Mouse (Mus musculus) adrenal gland, adult 2 months (tissue): Measurements from ENCODE around the gene Slc4a10. TPM values are rescaled to one million over a fixed set of nuclear protein-coding genes. Genes with fewer than 3 reads are reported as not detected.

Experiments used
- DNase-seq: peaks from one replicate; pipeline ENCODE4 v3.0.0; 2021
- polyA plus RNA-seq: library from polyadenylated mRNA; depleted of rRNA; stranded (reverse); fragments of >200 nt; gene quantifications from 2 replicates; pipeline ENCODE4 v1.2.3, GENCODE M21; 2012
- total RNA-seq, 2 experiments: library from RNA; stranded (reverse); gene quantifications; 2 replicates each; pipeline ENCODE4 v1.2.3; 2021

The Slc4a10 gene
- total and polyA plus RNA-seq, 3 experiments: 0.37 to 5.5 (median 2.5) TPM

DNA sequence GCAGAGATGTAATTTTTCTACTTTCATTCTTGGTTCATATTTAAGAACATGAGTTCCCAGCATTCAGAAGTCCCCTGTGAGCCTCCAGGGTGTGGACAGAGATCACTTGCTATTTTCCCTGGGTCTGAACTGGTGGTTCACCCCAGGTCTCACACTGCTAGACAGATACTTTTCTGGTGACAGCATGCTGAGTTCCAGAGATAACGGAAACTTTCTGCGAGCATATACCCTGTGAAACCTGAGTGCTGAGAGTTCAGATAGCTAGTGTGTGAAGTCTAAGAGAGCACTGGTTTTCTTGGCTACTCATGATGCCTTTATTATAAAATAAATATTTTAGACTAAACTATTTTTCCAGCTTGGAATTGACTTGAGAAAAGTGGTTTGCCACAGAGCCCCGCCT, 232.5 kb downstream of the Slc4a10 start:
- no peak for DNase-seq

DNA sequence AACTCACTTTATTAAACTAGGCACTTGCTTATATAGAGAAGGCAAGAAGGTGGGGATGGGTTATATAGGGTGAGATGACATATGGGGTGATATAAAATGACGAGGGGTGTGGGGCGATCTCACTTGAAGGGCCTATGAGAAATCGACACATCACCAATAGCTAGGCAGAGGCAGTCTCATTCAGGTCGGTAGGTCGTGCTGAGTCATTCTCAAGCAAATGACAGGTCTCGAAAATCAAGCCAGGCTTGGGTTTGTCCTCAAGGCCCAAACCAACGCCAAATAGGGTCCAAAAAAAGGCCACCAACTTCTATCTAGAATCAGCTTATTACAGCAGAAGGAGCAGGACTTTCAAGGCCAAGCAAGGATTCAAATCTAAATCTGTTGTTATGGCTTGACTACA, 233.5 kb downstream of the Slc4a10 start:
- DNase-seq: no peak

- no peak for DNase-seq
Observed at GRCm38 (mm10) chr2:62285026-62285425, 238.8 kb downstream of the Slc4a10 start.

DNA sequence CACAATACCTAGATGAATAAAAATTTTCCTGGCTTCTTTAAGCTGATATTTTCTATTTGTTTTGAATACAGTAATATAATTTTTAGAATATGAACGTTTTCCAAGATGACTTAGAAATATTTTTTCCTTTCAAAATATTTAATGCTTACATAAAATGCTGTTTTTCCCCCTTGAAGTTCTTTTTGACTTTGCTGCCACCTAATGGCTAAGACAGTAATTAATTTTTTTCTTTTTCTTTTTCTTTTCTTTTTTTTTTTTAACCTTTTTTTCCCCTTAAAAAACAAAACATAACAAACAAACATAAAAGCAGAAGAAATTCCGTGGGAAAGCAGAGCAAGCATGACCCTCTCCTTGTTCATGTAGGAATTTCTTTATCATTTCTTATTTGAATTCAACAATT, 239.6 kb downstream of the Slc4a10 start:
- DNase-seq: no peak

GRCm38 (mm10) chr2:62287532-62287931, 241.3 kb downstream of the Slc4a10 start:
- no peak for DNase-seq

DNA sequence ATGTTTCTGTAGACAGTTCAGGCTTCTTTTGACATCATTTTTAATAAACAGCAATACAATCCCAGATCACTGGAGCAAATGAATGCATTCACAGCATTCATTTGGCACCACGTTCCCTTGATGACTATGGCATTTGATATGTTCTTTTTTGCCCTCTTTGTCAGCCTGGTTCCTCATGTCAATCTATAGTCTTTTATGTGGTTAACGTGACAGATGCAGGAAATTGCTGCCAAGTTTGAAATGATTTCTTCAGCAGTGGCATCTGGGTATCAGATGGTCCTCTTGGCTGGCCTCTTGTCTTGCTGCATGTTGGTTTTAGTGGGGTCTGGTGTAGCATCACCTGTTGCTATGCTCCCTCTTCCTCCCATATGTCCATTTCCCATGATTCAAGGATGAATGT, 247.6 kb downstream of the Slc4a10 start:
- no peak for DNase-seq

DNA sequence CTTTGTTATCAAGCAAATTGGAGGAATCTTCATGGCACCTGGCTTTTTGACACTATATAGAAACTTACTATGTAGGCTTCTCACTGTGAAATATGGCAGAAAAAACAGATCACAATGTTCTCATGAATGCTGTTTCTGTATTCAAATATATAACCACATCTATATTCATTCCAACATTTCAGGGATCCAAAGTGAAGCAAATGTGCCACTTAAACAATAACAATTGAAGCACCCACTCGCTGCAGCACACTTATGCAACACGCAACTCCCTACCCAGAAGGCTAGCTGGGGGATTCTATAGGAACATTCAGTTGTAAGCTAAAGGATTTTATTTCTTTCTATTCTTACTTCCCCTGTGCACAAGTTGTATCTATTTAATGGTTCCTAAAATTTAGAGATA, 255.5 kb downstream of the Slc4a10 start:
- DNase-seq: no peak

GRCm38 (mm10) chr2:62306978-62307377, 260.7 kb downstream of the Slc4a10 start:
- DNase-seq: no peak

GRCm38 (mm10) chr2:62307477-62307876, 261.2 kb downstream of the Slc4a10 start:
- DNase-seq: no peak

DNA sequence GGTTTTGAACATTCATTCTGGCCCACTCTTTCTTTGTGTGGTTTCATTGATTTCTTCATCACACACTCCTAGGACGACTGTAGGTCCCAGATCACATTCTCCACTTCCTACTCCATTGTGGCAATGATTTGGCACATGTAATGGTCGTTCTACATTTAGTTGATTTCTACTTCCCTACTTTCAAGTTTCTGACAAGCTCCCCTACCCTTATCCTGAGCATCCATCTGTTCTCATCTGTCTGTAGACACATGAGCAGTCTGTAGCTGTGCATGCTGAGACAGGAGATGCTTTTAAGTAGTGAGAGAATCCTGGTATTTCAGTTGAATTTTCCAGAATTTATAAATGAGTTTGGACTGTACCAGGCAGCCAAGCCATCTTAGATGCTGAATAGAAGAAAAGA, 270.7 kb downstream of the Slc4a10 start:
- DNase-seq: no peak

DNA sequence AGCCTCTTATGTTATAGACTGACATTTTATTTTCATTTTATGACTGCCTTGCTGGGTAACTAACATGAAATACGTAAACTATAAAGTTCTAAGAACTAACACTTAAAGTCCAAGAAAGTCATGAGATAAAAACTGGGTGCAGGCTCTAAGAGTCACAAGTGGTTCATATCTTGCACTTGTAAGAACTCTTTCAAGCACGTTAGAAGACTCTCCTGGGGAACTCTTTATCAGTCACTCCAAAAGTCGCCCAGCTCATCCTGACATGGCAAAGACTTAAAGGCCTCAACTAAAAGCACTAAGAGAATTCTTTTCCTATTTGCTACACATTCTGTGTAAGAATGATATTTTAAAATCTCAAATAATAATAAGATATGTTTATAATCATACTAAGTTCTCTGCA, 273.2 kb downstream of the Slc4a10 start:
- no peak for DNase-seq

DNA sequence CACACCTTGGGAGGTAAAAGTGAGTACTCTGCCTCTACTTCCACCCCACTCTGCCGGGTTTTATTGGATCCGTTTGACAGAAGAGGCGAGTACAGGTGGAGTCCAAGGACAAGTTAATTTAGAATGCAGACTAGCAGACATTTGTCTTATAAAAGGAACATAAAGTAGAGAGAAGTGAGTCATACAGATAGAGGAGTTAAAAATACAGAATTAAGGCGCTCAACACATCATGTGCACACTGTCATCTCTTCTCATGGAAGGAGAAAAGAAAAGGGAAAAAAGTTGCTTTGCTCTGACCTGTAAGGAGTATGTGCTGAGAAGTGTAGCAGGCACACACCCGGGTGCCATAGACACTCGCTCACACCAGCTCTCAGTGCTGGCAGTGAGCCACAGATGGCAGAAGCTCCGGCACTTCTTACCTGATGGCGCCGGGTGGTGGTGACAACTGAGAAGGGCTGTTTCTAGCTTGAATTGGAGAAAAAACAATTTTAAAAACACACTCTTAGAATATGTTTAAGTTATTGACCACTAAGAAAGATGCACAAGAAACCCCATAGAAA, 276.9 kb downstream of the Slc4a10 start:
- DNase-seq: no peak

GRCm38 (mm10) chr2:62325388-62325787, 279.1 kb downstream of the Slc4a10 start:
- no peak for DNase-seq

DNA sequence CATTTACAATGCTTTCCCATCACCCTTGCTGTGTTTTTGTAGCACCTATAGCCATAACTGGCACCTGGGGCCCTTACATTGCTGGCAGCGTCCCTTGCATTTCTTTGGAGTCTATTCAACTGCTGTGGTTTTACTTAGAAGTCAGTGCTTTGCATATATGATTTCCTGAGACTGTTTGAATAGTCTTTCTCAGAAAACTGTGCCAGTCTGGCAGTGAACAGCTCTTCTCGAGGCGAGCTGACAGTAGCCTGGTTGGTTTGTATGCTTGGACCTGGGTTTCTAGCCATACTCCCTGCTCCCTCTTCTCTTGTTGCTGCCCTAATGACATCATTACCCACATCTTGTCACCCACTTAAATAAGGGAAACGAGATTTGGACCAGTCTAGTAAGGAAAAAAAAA, 285.7 kb downstream of the Slc4a10 start:
- no peak for DNase-seq

GRCm38 (mm10) chr2:62332465-62332864, 286.2 kb downstream of the Slc4a10 start:
- no peak for DNase-seq

- no peak for DNase-seq
Observed at GRCm38 (mm10) chr2:62334397-62335243, 288.4 kb downstream of the Slc4a10 start.

DNA sequence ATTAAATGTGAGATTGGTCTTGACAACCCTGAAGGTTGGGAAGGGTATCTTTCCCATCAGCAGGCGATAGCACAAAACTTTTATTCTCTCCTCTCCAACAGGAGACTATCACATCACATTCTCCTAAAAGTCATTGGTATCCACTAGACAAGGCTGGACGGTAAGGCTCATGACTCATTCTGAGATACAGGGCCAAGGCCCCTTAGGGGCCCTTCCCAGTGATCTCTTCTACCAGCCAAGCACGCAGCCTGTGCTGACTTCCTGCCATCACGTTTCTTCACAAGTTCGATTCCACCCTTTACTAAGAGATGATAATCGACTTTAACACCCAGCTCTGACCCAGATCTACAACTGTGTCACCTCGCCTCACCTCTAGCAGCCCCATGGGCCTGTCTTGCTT, 290.8 kb downstream of the Slc4a10 start:
- no peak for DNase-seq

DNA sequence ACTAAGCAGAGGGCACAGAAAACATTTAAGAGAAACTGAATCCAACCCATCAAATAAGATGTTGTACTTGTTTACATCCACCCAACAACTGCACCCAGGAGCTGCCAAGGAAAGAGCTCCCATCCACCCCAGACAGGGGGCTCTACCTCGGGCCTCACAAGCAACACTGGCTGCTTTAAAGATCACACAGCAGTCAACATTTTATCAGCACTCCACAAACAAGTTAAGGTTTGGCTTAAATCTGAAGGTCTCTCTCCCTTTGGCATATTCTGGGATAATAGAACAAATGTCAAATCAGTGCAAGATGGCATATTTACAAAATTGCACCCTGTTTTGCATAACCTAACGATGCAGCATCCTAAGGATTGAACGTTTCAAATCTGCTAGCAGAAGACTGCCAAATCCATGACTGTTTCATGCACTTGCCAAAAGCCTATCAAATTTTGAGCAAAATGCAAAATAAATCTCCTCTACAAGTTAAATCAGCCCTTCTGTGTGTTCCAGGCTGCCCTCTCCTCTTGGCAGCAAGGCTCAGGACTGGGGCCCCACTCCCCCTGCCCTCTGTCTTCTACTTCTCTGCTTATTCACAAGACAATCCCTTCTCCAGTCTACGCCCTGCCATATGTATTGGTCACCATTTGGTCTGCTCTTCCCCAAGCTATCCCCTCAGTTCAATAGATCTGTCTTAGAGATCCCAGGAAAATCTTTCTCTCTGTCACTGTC, 293.1 kb downstream of the Slc4a10 start:
- DNase-seq: no peak

- no peak for DNase-seq
Observed at GRCm38 (mm10) chr2:62341061-62341733, 294.9 kb downstream of the Slc4a10 start.

DNA sequence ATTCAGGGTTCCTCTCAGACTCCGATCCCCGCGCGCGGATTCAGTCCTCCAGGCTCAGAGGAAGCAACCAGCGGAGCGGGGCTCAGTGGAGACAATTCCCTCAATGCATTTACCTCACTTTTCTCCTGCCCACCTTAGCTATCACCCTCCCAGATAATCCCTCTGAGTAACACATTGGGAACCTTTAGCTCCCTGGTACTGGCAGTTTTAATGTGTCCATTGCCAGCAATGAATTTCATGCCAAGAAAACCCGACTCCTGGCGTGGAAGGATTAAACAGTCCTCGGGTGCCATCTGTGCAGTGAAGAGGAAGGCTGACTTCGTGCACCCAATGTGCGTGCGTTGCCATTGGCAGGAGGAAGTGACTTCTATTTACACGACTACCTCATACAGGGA, 295.5 kb downstream of the Slc4a10 start:
- DNase-seq: no peak

DNA sequence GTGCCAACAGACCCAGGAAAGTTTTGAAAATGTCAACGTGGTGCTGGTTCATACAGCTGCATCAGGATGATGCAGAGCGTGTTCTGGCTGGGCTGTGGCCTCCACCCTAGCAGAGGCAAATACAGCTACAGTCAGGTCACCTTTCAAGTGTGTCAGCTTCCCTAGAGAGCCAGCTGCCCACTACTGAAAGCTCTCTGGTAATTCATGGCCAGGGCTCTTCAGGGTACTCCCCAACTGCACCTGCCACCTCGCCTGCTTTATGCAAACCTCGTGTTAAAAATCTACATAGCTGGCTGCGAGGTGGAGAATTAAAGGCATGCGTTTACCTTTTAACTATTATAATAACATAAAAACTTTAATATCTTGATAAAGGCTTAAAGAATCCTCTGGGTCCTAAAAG, 298.1 kb downstream of the Slc4a10 start:
- DNase-seq: no peak

- no peak for DNase-seq
Observed at GRCm38 (mm10) chr2:62346771-62347170, 300.5 kb downstream of the Slc4a10 start.

GRCm38 (mm10) chr2:62347762-62348161, 301.5 kb downstream of the Slc4a10 start:
- no peak for DNase-seq
